Mouse (Mus musculus) ES-Bruce4 (cell line): ENCODE data around the gene Samd11. TPM values are rescaled to one million over a fixed set of nuclear protein-coding genes. Genes with fewer than 3 reads are reported as not detected.

Experiments
- H3K27ac ChIP-seq: 2 replicates; pipeline ENCODE4 v1.5.1; 2012; ENCODE audit warnings: low read length, inconsistent platforms; ENCODE audit not compliant: insufficient read depth
- H3K27me3 ChIP-seq: 2 replicates; pipeline ENCODE4 v1.6.1; 2012; ENCODE audit warnings: mild to moderate bottlenecking, low read length, inconsistent platforms; ENCODE audit not compliant: control insufficient read depth, poor library complexity, insufficient read depth, severe bottlenecking
- H3K36me3 ChIP-seq: 2 replicates; pipeline ENCODE4 v1.6.1; 2012; ENCODE audit warnings: inconsistent platforms, mild to moderate bottlenecking, low read length, moderate library complexity; ENCODE audit not compliant: control insufficient read depth, poor library complexity, insufficient read depth, severe bottlenecking
- H3K4me1 ChIP-seq: one replicate; pipeline ENCODE4 v1.8.1; 2011; ENCODE audit warnings: low read length; ENCODE audit not compliant: control insufficient read depth, insufficient read depth
- H3K4me3 ChIP-seq: 2 replicates; pipeline ENCODE4 v1.5.1; 2011; ENCODE audit warnings: low read depth, mild to moderate bottlenecking, low read length
- H3K9ac ChIP-seq: 2 replicates; pipeline ENCODE4 v1.6.1; 2012; ENCODE audit warnings: low read depth, mild to moderate bottlenecking, inconsistent platforms; ENCODE audit not compliant: poor library complexity, severe bottlenecking
- H3K9me3 ChIP-seq: replicated peaks from 2 replicates; pipeline ENCODE4 v1.6.1; 2012; ENCODE audit warnings: mild to moderate bottlenecking, low read length, inconsistent platforms; ENCODE audit not compliant: control insufficient read depth, poor library complexity, insufficient read depth, severe bottlenecking
- CTCF ChIP-seq: IDR thresholded peaks from one replicate; pipeline ENCODE4 v1.8.1; 2011; ENCODE audit warnings: low read depth, low read length
- EP300 ChIP-seq: IDR thresholded peaks from 2 replicates; pipeline ENCODE4 v1.6.1; 2011; ENCODE audit warnings: low read depth, low read length; ENCODE audit not compliant: insufficient read depth
- POLR2A ChIP-seq: IDR thresholded peaks from one replicate; pipeline ENCODE4 v1.8.1; 2011; ENCODE audit warnings: low read length; ENCODE audit not compliant: insufficient read depth
- polyA plus RNA-seq: library from polyadenylated mRNA; stranded (reverse); fragments of >200 nt; gene quantifications from 2 replicates; pipeline ENCODE4 v1.2.4, GENCODE M21; 2011; ENCODE audit warnings: low read depth; ENCODE audit not compliant: missing spikeins, insufficient read depth, insufficient read length

Gene Samd11
- polyA plus RNA-seq, 1 experiment = not detected

DNA sequence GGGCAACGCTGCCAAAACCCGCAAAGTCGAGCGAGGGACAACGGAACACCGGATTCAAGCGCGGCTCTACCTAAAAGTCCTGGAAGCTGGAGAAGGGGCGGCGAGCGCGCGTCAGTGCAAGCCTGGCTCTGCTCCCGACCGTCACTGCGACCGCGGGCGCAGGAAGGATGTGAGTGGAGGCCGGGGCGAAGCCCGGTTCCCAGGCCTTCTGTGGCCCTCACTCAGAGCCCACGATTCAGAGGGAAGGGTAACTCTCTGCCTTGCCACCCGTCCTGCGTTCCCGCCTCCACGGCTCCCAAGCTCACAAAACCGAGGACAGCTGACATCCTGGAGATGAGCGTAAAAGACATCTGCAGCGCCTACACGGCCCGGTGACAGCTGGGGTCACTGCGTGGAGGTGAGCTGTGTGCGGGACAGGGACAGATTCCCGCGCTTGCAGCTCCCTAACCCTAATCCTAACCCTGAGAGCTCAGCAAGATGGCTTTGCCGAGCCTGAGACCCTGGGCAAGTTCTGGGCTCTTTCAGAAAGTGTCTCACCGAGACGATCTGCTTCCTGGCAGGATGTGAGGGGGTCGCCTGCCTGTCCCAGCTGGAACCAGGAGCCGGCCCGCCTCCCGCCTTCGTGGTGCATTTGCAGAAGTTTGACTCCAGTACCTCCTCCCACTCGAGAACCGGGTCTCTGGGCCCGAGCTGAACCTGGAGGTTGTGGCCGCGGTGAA, 51.9 kb downstream of the Samd11 start:
- peaks cover 7% of the 10 kb centered on the region; the same call in 1 of the 2 replicates for H3K27me3 ChIP-seq
- peak overlapping the region; percentile 61 for H3K4me3 ChIP-seq
- no peaks in the 10 kb centered on the region for H3K9me3 ChIP-seq
- no peak overlapping the region for H3K27ac ChIP-seq
- H3K36me3 ChIP-seq = no peaks in the 10 kb centered on the region
- peak overlapping the region; percentile 17 for H3K9ac ChIP-seq
- H3K4me1 ChIP-seq = no peaks in the 10 kb centered on the region
- TF ChIP-seq CTCF = no peak

DNA sequence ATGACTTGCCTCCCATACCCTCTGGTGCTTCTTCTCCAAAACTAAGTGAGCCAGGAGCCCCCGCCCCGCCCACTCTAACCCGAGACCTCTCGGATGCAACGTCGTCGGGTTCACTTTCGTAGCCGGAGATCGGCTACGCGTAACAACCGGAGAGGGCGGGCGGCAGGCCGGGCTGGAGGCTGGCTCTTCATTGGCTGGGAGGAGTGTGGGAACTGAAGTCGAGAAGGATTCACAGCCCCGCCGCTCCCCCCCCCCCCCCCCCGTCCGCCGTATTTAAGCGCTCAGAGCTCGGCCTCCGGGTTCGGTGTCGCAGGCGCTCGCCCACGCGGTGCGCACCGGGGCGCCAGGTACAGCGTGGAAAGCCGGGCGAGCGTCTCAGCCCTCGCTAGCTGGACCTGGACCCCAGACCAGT, 52.5 kb downstream of the Samd11 start, which contains the start of gene AW011738:
Gene AW011738 (plus strand): TSS at position 304 of the 412 bp plus-strand sequence.
- Histone ChIP-seq H3K36me3 (no peaks in the 10 kb centered on the region), H3K4me3 (peak within 1 kb of the TSS; percentile 61), H3K27me3 (peaks cover 7% of the 10 kb centered on the region; the same call in 1 of the 2 replicates), H3K27ac (no peak within 1 kb of the TSS), H3K4me1 (no peaks in the 10 kb centered on the region), H3K9me3 (no peaks in the 10 kb centered on the region), H3K9ac (peak within 1 kb of the TSS; percentile 17)
- TF ChIP-seq EP300 (no peak), CTCF (no peak), POLR2A (no peak)

DNA sequence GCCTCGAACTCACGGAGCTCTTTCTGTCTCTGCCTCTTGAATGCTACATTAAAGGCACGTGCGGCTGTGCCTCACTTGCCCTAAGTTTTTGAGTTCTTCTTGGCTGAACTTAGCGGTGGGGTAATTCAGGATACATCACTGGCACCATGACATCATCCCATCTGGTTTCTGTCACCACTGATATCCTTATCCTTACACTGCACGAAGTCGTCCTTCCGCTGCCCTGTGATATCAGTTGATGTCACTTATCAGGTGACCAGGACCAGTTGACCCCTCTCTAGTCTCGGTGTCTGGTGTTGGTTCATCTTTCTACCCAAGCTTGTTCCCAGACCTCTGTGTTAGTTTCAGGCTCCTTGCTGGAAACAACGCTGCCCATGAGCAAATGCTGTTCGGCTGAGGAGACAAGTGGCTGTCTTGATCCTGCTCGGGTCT, 53.0 kb downstream of the Samd11 start:
- H3K27ac ChIP-seq = no peak overlapping the region
- H3K36me3 ChIP-seq = no peaks in the 10 kb centered on the region
- no peak overlapping the region for H3K4me3 ChIP-seq
- peaks cover 7% of the 10 kb centered on the region; the same call in 1 of the 2 replicates for H3K27me3 ChIP-seq
- TF ChIP-seq EP300 (no peak), CTCF (no peak), POLR2A (no peak)
- H3K9ac ChIP-seq = no peak overlapping the region
- no peaks in the 10 kb centered on the region for H3K4me1 ChIP-seq
- H3K9me3 ChIP-seq = no peaks in the 10 kb centered on the region

DNA sequence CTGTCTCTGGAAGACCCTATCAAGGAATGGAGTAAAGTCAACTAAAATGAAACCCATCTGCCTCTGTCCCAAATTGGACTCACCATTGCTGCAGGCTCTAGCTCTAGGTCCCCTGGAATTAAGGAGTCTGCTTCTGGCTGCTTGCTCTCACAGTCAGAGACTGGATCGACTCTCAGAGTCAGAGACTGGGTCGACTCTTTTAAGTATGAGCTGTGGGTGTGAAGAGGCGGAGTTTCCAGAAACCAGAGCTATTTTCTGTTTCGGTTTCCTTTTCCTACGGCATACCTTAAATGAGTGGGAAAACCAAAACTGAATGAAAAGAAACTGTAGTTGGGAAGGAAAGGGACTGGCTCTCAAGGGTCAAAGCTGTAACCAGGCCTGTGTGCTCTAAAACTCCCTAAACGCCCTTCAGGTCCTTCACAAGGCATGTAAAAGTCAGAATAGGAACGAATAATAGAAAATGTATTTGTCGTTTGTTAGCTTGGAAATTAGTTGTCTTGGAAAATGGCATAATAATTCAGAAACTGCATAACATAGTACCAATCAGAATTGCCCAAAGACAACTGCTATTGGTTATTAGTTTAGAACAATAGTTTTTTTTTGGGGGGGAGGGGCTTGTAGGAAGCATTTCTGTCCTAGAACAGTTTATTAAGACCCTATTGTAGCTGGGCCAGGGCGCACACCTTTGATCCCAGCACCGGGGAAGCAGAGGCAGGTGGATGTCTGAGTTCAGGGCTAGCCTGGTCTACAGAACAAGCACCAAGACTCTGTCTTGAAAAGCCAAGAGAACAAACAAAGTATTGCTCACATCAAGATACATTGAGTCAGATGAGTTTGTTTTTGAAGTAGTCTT, 54.6 kb downstream of the Samd11 start, which contains the start of gene Isg15:
Gene Isg15 (minus strand): TSS at position 196 of the 853 bp plus-strand sequence.
- H3K9ac ChIP-seq = no peak within 1 kb of the TSS
- H3K4me1 ChIP-seq = no peaks in the 10 kb centered on the region
- no peaks in the 10 kb centered on the region for H3K9me3 ChIP-seq
- no peak within 1 kb of the TSS for H3K27ac ChIP-seq
- H3K36me3 ChIP-seq = no peaks in the 10 kb centered on the region
- H3K4me3 ChIP-seq = no peak within 1 kb of the TSS
- TF ChIP-seq POLR2A (no peak), EP300 (no peak), CTCF (no peak)
- H3K27me3 ChIP-seq = peaks cover 7% of the 10 kb centered on the region; the same call in 1 of the 2 replicates

DNA sequence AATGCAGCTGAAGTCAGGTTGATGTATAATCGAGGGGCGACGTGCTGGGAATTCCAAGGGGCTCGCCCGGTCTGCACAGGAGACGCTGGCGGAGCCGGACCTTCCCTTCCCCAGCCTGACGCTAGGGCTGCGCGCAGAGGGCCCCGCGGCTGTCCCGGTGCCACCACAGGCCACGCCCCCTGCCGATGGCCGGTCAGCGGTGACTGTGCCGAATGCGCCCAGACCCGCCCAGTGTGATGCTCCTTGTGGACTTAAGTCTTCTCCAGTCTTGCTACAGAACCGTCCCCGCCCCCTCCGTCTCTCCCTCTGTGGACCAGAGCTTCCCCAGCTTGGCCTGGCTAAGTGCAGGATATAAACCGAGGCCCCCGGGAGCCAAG, 57.6 kb downstream of the Samd11 start:
- Histone ChIP-seq H3K27ac (peak overlapping the region; percentile 34; the same call in 1 of the 2 replicates), H3K4me1 (peaks cover 11% of the 10 kb centered on the region), H3K36me3 (0 out of 2 replicates have a peak, but pooled peaks cover 5% of the 10 kb centered on the region), H3K9ac (peak overlapping the region; percentile 56), H3K4me3 (peak overlapping the region; percentile 74), H3K27me3 (no peaks in the 10 kb centered on the region), H3K9me3 (no peaks in the 10 kb centered on the region)
- TF ChIP-seq EP300 (0 out of 2 replicates have a peak, but pooled peaks have one; percentile 19), CTCF (no peak)
